Mouse (Mus musculus) forebrain, embryonic 13.5 days (tissue): ENCODE measurements around the gene Ifrd2. TPM values are rescaled to one million over a fixed set of nuclear protein-coding genes. Genes with fewer than 3 reads are reported as not detected.
A peak's percentile ranks its signal among the peaks of the same experiment; 100 is the strongest.
"Not testable (repeated sequence)": the region's sequence is repeated elsewhere in the genome, so short reads cannot be mapped to it uniquely, and the experiment has no call there.

Experiments used
- ATAC-seq: fragments of 200-750 bp; cut with Nextera tagmentation; 2 replicates; pipeline ENCODE4 v1.8.0; 2017
- H3K27ac ChIP-seq: fragments of 300-500 bp; sonication (generic); 2 replicates; pipeline ENCODE4 v1.5.1; 2015; ENCODE audit warnings: inconsistent platforms, mild to moderate bottlenecking, moderate library complexity
- H3K27me3 ChIP-seq: fragments of 300-500 bp; sonication (generic); 2 replicates; pipeline ENCODE4 v1.6.1; 2015; ENCODE audit warnings: mild to moderate bottlenecking, inconsistent platforms
- H3K36me3 ChIP-seq: fragments of 300-500 bp; sonication (generic); 2 replicates; pipeline ENCODE4 v1.6.1; 2015; ENCODE audit warnings: mild to moderate bottlenecking, inconsistent platforms; ENCODE audit not compliant: poor library complexity, severe bottlenecking
- H3K4me1 ChIP-seq: fragments of 300-500 bp; sonication (generic); 2 replicates; pipeline ENCODE4 v1.6.1; 2015; ENCODE audit warnings: inconsistent platforms
- H3K4me2 ChIP-seq: fragments of 300-500 bp; sonication (generic); 2 replicates; pipeline ENCODE4 v1.6.1; 2015; ENCODE audit warnings: inconsistent platforms, mild to moderate bottlenecking, moderate library complexity
- H3K4me3 ChIP-seq: fragments of 300-500 bp; sonication (generic); 2 replicates; pipeline ENCODE4 v1.5.1; 2015; ENCODE audit warnings: mild to moderate bottlenecking, inconsistent platforms
- H3K9ac ChIP-seq: fragments of 300-500 bp; sonication (generic); 2 replicates; pipeline ENCODE4 v1.6.1; 2015; ENCODE audit warnings: mild to moderate bottlenecking, inconsistent platforms
- H3K9me3 ChIP-seq: fragments of 300-500 bp; sonication (generic); replicated peaks from 2 replicates; pipeline ENCODE4 v1.6.1; 2016; ENCODE audit warnings: inconsistent platforms
- WGBS: fragments of 180-500 bp; shearing (Covaris S2); methylation state at CpG from one replicate; pipeline ENCODE4 v1.1.7; 2015; 5-methylcytosine and 5-hydroxymethylcytosine counted together
- polyA plus RNA-seq: library from polyadenylated mRNA; unstranded; fragments of >200 nt; fragmentation: Nextera tagmentation; extraction: Ambion mirVana; gene quantifications from 2 replicates; pipeline ENCODE4 v1.2.1, GENCODE M21; 2015

Ifrd2 gene
- polyA plus RNA-seq, 1 experiment from 2014 or later, result 15.4 TPM

- H3K4me1 ChIP-seq, result peaks cover 64% of the 10 kb centered on the region
- peak overlapping the region; percentile 95 for H3K4me2 ChIP-seq
- peak overlapping the region; percentile 89 for H3K9ac ChIP-seq
- ATAC-seq, result peak; percentile 88
- no peaks in the 10 kb centered on the region for H3K27me3 ChIP-seq
- peaks cover 55% of the 10 kb centered on the region for H3K36me3 ChIP-seq
- WGBS, result under 1% methylated on average over 41 of the region's 41 CpGs
- H3K9me3 ChIP-seq, result no peaks in the 10 kb centered on the region
- peak overlapping the region; percentile 79 for H3K4me3 ChIP-seq
- H3K27ac ChIP-seq, result peak overlapping the region; percentile 87
Observed at GRCm38 (mm10) chr9:107568331-107569261, 18.8 kb upstream of the Ifrd2 start.

GRCm38 (mm10) chr9:107569270-107569669 is 18.2 kb upstream of the Ifrd2 start:
- Histone ChIP-seq H3K27me3 (no peaks in the 10 kb centered on the region), H3K9me3 (no peaks in the 10 kb centered on the region), H3K4me1 (peaks cover 57% of the 10 kb centered on the region), H3K9ac (peak overlapping the region; percentile 89), H3K4me3 (peak overlapping the region; percentile 79), H3K27ac (peak overlapping the region; percentile 87), H3K36me3 (peaks cover 59% of the 10 kb centered on the region), H3K4me2 (peak overlapping the region; percentile 95)
- WGBS, result under 1% methylated on average over 23 of the region's 23 CpGs
- peak; percentile 28 for ATAC-seq

GRCm38 (mm10) chr9:107570016-107570415 is 17.4 kb upstream of the Ifrd2 start:
- Histone ChIP-seq H3K36me3 (peaks cover 60% of the 10 kb centered on the region), H3K27me3 (no peaks in the 10 kb centered on the region), H3K4me3 (peak overlapping the region; percentile 79), H3K4me2 (peak overlapping the region; percentile 95), H3K27ac (peak overlapping the region; percentile 87), H3K4me1 (peaks cover 55% of the 10 kb centered on the region), H3K9me3 (no peaks in the 10 kb centered on the region), H3K9ac (peak overlapping the region; percentile 89)
- no peak for ATAC-seq
- WGBS, result 46% methylated on average over 13 of the region's 13 CpGs

GRCm38 (mm10) chr9:107570845-107571244 is 16.6 kb upstream of the Ifrd2 start:
- no peak for ATAC-seq
- peak overlapping the region; percentile 89 for H3K9ac ChIP-seq
- 94% methylated on average over 21 of the region's 21 CpGs for WGBS

GRCm38 (mm10) chr9:107571534-107572326 is 15.7 kb upstream of the Ifrd2 start:
- no peaks in the 10 kb centered on the region for H3K9me3 ChIP-seq
- peaks cover 55% of the 10 kb centered on the region for H3K4me1 ChIP-seq
- H3K4me2 ChIP-seq, result peak overlapping the region; percentile 95
- 94% methylated on average over 22 of the region's 22 CpGs for WGBS
- no peaks in the 10 kb centered on the region for H3K27me3 ChIP-seq
- peaks cover 48% of the 10 kb centered on the region for H3K36me3 ChIP-seq
- H3K27ac ChIP-seq, result no peak overlapping the region
- peak overlapping the region; percentile 79; the same call in 1 of the 2 replicates for H3K4me3 ChIP-seq
- no peak overlapping the region for H3K9ac ChIP-seq
- no peak for ATAC-seq

More at GRCm38 (mm10) chr9:107570845-107571244, 16.6 kb upstream of the Ifrd2 start:
- Histone ChIP-seq H3K27me3 (no peaks in the 10 kb centered on the region), H3K27ac (no peak overlapping the region), H3K4me1 (peaks cover 53% of the 10 kb centered on the region), H3K4me2 (peak overlapping the region; percentile 95), H3K9me3 (no peaks in the 10 kb centered on the region), H3K36me3 (peaks cover 55% of the 10 kb centered on the region), H3K4me3 (peak overlapping the region; percentile 79)

GRCm38 (mm10) chr9:107572327-107572662 is 15.1 kb upstream of the Ifrd2 start:
- peaks cover 55% of the 10 kb centered on the region for H3K4me1 ChIP-seq
- no peak overlapping the region for H3K27ac ChIP-seq
- 0 out of 2 replicates have a peak overlapping the region, but pooled peaks have one; percentile 23 for H3K9ac ChIP-seq
- no peaks in the 10 kb centered on the region for H3K27me3 ChIP-seq
- no peaks in the 10 kb centered on the region for H3K9me3 ChIP-seq
- 94% methylated on average over 2 of the region's 2 CpGs for WGBS
- H3K4me3 ChIP-seq, result no peak overlapping the region
- no peak for ATAC-seq
- no peak overlapping the region for H3K4me2 ChIP-seq
- H3K36me3 ChIP-seq, result peaks cover 48% of the 10 kb centered on the region

- not testable (repeated sequence) for ATAC-seq, H3K27ac ChIP-seq, H3K9me3 ChIP-seq, H3K9ac ChIP-seq, H3K27me3 ChIP-seq, H3K4me3 ChIP-seq, H3K4me2 ChIP-seq
- H3K4me1 ChIP-seq, result peaks cover 45% of the 10 kb centered on the region
- WGBS, result 85% methylated on average over 6 of the region's 6 CpGs
- H3K36me3 ChIP-seq, result peaks cover 48% of the 10 kb centered on the region
Observed at GRCm38 (mm10) chr9:107573774-107574173, 13.7 kb upstream of the Ifrd2 start.

GRCm38 (mm10) chr9:107575579-107576356 is 11.7 kb upstream of the Ifrd2 start:
- H3K27ac ChIP-seq, result peak overlapping the region; percentile 41
- WGBS, result 87% methylated on average over 14 of the region's 14 CpGs
- no peaks in the 10 kb centered on the region for H3K27me3 ChIP-seq
- no peak overlapping the region for H3K9ac ChIP-seq
- H3K9me3 ChIP-seq, result no peaks in the 10 kb centered on the region
- no peak overlapping the region for H3K4me3 ChIP-seq
- peaks cover 41% of the 10 kb centered on the region for H3K36me3 ChIP-seq
- H3K4me1 ChIP-seq, result peaks cover 45% of the 10 kb centered on the region
- no peak overlapping the region for H3K4me2 ChIP-seq
- no peak for ATAC-seq

- Histone ChIP-seq H3K36me3 (peaks cover 34% of the 10 kb centered on the region), H3K9ac (peak within 1 kb of the TSS; percentile 55), H3K27ac (peak within 1 kb of the TSS; percentile 41), H3K4me2 (peak within 1 kb of the TSS; percentile 55), H3K27me3 (no peaks in the 10 kb centered on the region), H3K9me3 (no peaks in the 10 kb centered on the region), H3K4me1 (peaks cover 45% of the 10 kb centered on the region), H3K4me3 (peak within 1 kb of the TSS; percentile 27)
- ATAC-seq, result peak; percentile 54
- whole genome bisulfite sequencing, result 28% methylated on average over 16 of the region's 16 CpGs
Observed at GRCm38 (mm10) chr9:107576357-107577107, 10.9 kb upstream of the Ifrd2 start, which contains the start of gene Hyal1. Hyal1 (plus strand) TSS chr9:107576927.

GRCm38 (mm10) chr9:107577871-107578270 is 9.6 kb upstream of the Ifrd2 start:
- H3K27me3 ChIP-seq, result no peaks in the 10 kb centered on the region
- ATAC-seq, result no peak
- no peak overlapping the region; the same call in 1 of the 2 replicates for H3K4me2 ChIP-seq
- 95% methylated on average over 10 of the region's 10 CpGs for WGBS
- peaks cover 23% of the 10 kb centered on the region for H3K36me3 ChIP-seq
- H3K9me3 ChIP-seq, result no peaks in the 10 kb centered on the region
- H3K4me1 ChIP-seq, result peaks cover 37% of the 10 kb centered on the region
- no peak overlapping the region for H3K27ac ChIP-seq
- 0 out of 2 replicates have a peak overlapping the region, but pooled peaks have one; percentile 55 for H3K9ac ChIP-seq
- H3K4me3 ChIP-seq, result no peak overlapping the region

- Histone ChIP-seq H3K9me3 (no peaks in the 10 kb centered on the region), H3K4me2 (peak within 1 kb of the TSS; percentile 82; the same call in 1 of the 2 replicates), H3K36me3 (peaks cover 23% of the 10 kb centered on the region), H3K27ac (peak within 1 kb of the TSS; percentile 83; the same call in 1 of the 2 replicates), H3K4me1 (peaks cover 37% of the 10 kb centered on the region), H3K9ac (0 out of 2 replicates have a peak within 1 kb of the TSS, but pooled peaks have one; percentile 55), H3K4me3 (no peak within 1 kb of the TSS), H3K27me3 (no peaks in the 10 kb centered on the region)
- 73% methylated on average over 3 of the region's 3 CpGs for WGBS
- ATAC-seq, result no peak
Observed at GRCm38 (mm10) chr9:107578587-107578986, 8.9 kb upstream of the Ifrd2 start, which contains the start of gene Naa80. Naa80 (plus strand) TSS chr9:107578887.
